Mouse (Mus musculus) lung, embryonic 14.5 days (tissue): ENCODE data around the gene Dnmt3a. TPM values are rescaled to one million over a fixed set of nuclear protein-coding genes. Genes with fewer than 3 reads are reported as not detected.

Experiments
- ATAC-seq: fragments of 200-750 bp; cut with Nextera tagmentation; 2 replicates; pipeline ENCODE4 v1.8.0; 2017; ENCODE audit warnings: mild to moderate bottlenecking, moderate TSS enrichment, moderate library complexity; ENCODE audit not compliant: insufficient read depth
- DNase-seq: peaks from one replicate; pipeline ENCODE4 v3.0.0-alpha.2; 2015
- H3K27ac ChIP-seq: fragments of 300-500 bp; sonication (generic); 2 replicates; pipeline ENCODE4 v1.5.1; 2014; ENCODE audit warnings: low read depth, mild to moderate bottlenecking, moderate library complexity
- H3K27me3 ChIP-seq: fragments of 300-500 bp; sonication (generic); 2 replicates; pipeline ENCODE4 v1.6.1; 2014; ENCODE audit warnings: low read length, control low read depth; ENCODE audit not compliant: insufficient read depth
- H3K36me3 ChIP-seq: fragments of 300-500 bp; sonication (generic); 2 replicates; pipeline ENCODE4 v1.6.1; 2014; ENCODE audit warnings: control low read depth; ENCODE audit not compliant: insufficient read depth
- H3K4me1 ChIP-seq: fragments of 300-500 bp; sonication (generic); 2 replicates; pipeline ENCODE4 v1.6.1; 2014; ENCODE audit warnings: antibody characterized with exemption, control low read depth; ENCODE audit not compliant: insufficient read depth
- H3K4me2 ChIP-seq: fragments of 300-500 bp; sonication (generic); 2 replicates; pipeline ENCODE4 v1.6.1; 2014; ENCODE audit warnings: mild to moderate bottlenecking
- H3K4me3 ChIP-seq: fragments of 300-500 bp; sonication (generic); 2 replicates; pipeline ENCODE4 v1.5.1; 2014; ENCODE audit warnings: low read depth, low read length
- H3K9ac ChIP-seq: fragments of 300-500 bp; sonication (generic); 2 replicates; pipeline ENCODE4 v1.6.1; 2014
- H3K9me3 ChIP-seq: fragments of 300-500 bp; sonication (generic); 2 replicates; pipeline ENCODE4 v1.6.1; 2016; ENCODE audit warnings: low read depth, low read length, control low read depth
- CTCF ChIP-seq: IDR thresholded peaks from 2 replicates; pipeline ENCODE4 v1.5.1; 2016; ENCODE audit warnings: antibody characterized with exemption, low read depth
- WGBS: fragments of 180-500 bp; shearing (Covaris S2); extraction: QIAGEN DNeasy Blood & Tissue Kit; methylation state at CpG from one replicate; pipeline ENCODE4 v1.1.7; 2014; 5-methylcytosine and 5-hydroxymethylcytosine counted together
- polyA plus RNA-seq: library from polyadenylated mRNA; unstranded; fragments of >200 nt; fragmentation: Nextera tagmentation; extraction: Ambion mirVana; gene quantifications from 2 replicates; pipeline ENCODE4 v1.2.1, GENCODE M21; 2014

The Dnmt3a gene
- polyA plus RNA-seq, 1 experiment from 2014 or later, result 95.5 TPM

DNA sequence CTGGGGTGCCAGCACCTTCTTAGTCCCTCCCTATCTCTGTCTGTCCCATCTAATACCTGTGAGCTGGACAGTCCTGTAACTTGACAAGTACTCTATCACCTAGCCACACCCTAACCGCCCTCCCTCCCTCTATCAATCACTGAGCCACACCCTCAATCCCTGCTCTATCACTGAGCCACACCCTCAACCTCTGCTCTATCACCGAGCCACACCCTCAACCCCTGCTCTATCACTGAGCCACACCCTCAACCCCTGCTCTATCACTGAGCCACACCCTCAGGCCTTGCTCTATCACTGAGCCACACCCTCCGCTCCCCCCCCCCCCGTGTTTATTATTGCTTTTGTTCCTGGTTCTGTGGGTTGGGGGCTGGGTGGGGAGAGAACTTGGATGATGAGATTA, 10.2 kb upstream of the Dnmt3a start:
- Histone ChIP-seq H3K4me1 (no peaks in the 10 kb centered on the region), H3K9ac (no peak overlapping the region), H3K27me3 (no peaks in the 10 kb centered on the region), H3K4me2 (no peak overlapping the region), H3K36me3 (no peaks in the 10 kb centered on the region), H3K9me3 (no peaks in the 10 kb centered on the region), H3K27ac (no peak overlapping the region), H3K4me3 (no peak overlapping the region)
- 29% methylated on average over 4 of the region's 4 CpGs for WGBS
- ATAC-seq (no peak), DNase-seq (no peak)
- no peak for TF ChIP-seq CTCF

- Histone ChIP-seq H3K4me2 (no peak overlapping the region), H3K4me3 (no peak overlapping the region), H3K4me1 (no peaks in the 10 kb centered on the region), H3K36me3 (no peaks in the 10 kb centered on the region), H3K9me3 (no peaks in the 10 kb centered on the region), H3K9ac (no peak overlapping the region), H3K27ac (no peak overlapping the region), H3K27me3 (no peaks in the 10 kb centered on the region)
- DNase-seq (no peak), ATAC-seq (no peak)
- WGBS, result 77% methylated on average over 1 of the region's 1 CpGs
- TF ChIP-seq CTCF, result no peak
Observed at GRCm38 (mm10) chr12:3799551-3799950, 6.3 kb upstream of the Dnmt3a start.

DNA sequence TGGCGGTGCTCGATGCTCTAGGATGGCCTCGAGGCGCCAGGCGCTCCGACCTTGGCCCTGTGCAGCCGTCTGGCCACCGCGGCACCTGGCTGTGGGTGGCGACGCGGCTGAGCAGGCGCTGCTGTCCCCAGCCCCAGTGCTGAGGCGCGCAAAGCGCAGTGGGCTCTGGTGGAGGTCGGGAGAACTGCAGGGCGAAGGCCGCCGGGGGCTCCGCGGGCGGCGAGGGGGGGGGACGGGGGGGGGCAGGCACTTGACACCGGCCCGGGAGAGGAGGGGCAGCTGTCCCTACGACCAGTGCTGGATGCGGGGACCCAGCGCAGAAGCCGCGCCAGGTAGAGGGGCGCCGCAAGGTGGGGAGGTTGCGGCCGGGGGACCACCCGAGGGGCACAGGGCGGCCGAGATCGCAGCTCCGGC, 471 bp downstream of the Dnmt3a start:
- Histone ChIP-seq H3K9ac (peak overlapping the region; percentile 93), H3K9me3 (no peaks in the 10 kb centered on the region), H3K4me2 (peak overlapping the region; percentile 79), H3K27me3 (no peaks in the 10 kb centered on the region), H3K4me3 (peak overlapping the region; percentile 83), H3K27ac (peak overlapping the region; percentile 97), H3K4me1 (peaks cover 33% of the 10 kb centered on the region), H3K36me3 (no peaks in the 10 kb centered on the region)
- DNase-seq (peak; percentile 91), ATAC-seq (peak; percentile 84)
- TF ChIP-seq CTCF, result peak; percentile 77
- WGBS, result under 1% methylated on average over 37 of the region's 41 CpGs

- peak; percentile 40 for ATAC-seq
- Histone ChIP-seq H3K36me3 (no peaks in the 10 kb centered on the region), H3K4me2 (peak overlapping the region; percentile 79), H3K9ac (peak overlapping the region; percentile 93), H3K9me3 (no peaks in the 10 kb centered on the region), H3K4me3 (peak overlapping the region; percentile 83), H3K4me1 (peaks cover 39% of the 10 kb centered on the region), H3K27me3 (no peaks in the 10 kb centered on the region), H3K27ac (peak overlapping the region; percentile 97)
- TF ChIP-seq CTCF, result no peak
- WGBS, result under 1% methylated on average over 97 of the region's 141 CpGs
- peak; percentile 78 for DNase-seq
Observed at GRCm38 (mm10) chr12:3806703-3807547, 1.1 kb downstream of the Dnmt3a start.

DNA sequence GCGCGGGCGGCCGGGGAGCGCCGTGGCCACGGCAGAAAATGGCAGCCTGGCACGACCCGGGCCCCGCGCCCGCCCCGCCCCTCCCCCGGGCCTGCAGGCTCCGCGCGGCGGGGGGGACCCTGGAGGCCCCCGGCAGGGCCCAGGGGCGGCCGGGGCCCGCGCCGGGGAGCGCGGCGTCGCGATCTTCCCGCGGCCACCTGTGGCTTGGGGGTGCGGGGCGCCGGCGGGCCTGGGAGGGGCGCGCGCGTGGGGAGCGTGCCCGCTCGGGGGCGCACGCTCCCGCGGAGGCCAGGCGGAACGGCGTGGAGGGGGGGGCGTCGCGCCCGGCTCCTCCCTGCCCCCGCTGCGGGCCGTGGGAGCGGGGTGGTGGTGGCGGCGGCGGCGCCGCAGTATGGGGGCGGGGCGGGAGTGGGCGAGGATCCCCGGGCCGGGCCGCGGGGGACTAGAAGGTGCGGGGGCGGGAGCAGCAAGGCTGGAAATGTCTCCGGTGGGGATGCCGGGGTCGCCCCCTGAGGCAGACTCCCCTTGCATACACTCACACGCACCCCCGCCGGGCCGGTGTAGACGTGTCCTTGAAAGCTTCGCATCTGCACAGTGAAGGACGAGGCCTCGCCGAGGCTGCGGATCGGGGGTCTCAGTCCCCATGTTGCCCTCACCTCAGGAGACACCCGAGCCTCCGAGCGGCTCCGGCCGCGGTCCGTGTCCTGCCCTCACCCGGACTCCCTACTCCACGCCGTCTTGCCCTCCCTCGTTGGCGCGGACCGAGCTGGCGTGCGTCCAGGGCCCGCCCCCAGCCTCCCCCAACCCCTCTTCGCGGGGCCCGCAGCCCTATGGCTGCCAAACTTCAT, 2.0 kb downstream of the Dnmt3a start:
- peak; percentile 44 for ATAC-seq
- H3K9me3 ChIP-seq, result no peaks in the 10 kb centered on the region
- under 1% methylated on average over 82 of the region's 105 CpGs for WGBS
- H3K9ac ChIP-seq, result peak overlapping the region; percentile 93
- TF ChIP-seq CTCF, result no peak
- peak overlapping the region; percentile 79 for H3K4me2 ChIP-seq
- peak; percentile 83 for DNase-seq
- peak overlapping the region; percentile 97 for H3K27ac ChIP-seq
- H3K4me3 ChIP-seq, result peak overlapping the region; percentile 83
- peaks cover 44% of the 10 kb centered on the region for H3K4me1 ChIP-seq
- 0 out of 2 replicates have a peak, but pooled peaks cover 3% of the 10 kb centered on the region for H3K36me3 ChIP-seq
- no peaks in the 10 kb centered on the region for H3K27me3 ChIP-seq

DNA sequence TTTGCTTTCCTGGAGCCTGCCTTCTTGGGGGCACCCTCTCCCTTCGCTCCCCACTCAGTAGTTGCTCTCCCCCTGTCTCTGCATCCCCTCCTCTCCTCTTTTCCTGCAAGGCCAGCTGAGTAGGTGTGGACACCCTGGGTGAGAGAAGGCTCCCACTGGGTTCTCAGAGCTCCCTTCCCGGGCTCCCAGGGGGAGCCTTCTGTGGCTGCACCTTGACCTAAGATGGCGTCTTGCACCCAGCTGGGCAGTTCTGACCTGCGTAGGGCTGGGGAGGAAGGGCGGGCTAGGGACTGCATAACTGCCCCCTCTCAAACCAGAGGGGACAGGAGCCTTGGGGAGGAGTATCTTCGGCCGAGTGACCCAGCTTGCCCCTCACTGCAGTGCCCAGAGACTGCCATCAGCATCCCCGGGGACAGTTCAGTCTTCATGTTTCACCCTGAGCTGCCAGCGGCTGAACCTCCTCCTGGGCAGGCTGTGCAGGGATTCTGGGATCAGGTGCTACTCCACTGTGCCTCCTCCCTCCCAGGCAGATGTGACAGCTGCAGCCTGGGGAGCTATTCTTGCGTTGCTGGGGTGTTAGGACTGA, 2.7 kb downstream of the Dnmt3a start:
- peak overlapping the region; percentile 83 for H3K4me3 ChIP-seq
- peaks cover 44% of the 10 kb centered on the region for H3K4me1 ChIP-seq
- no peak for TF ChIP-seq CTCF
- 2% methylated on average over 10 of the region's 10 CpGs for WGBS
- peak overlapping the region; percentile 97 for H3K27ac ChIP-seq
- H3K36me3 ChIP-seq, result peaks cover 9% of the 10 kb centered on the region; the same call in 1 of the 2 replicates
- peak overlapping the region; percentile 93 for H3K9ac ChIP-seq
- ATAC-seq, result no peak; the same call in 1 of the 2 replicates
- no peaks in the 10 kb centered on the region for H3K27me3 ChIP-seq
- peak overlapping the region; percentile 79 for H3K4me2 ChIP-seq
- peak; percentile 37 for DNase-seq
- no peaks in the 10 kb centered on the region for H3K9me3 ChIP-seq
